ENCODE assay signal across 13 mouse cellular contexts in genomic region chr4:114778716-114779474, GRCm38 (mm10). TPM values are rescaled to one million over a fixed set of nuclear protein-coding genes. Genes with fewer than 3 reads are reported as not detected.
A peak's percentile ranks its signal among the peaks of the same experiment; 100 is the strongest.
DNase-seq lines count a peak whose midpoint lies in the region; ATAC-seq lines count a peak whose summit lies in the region.
"Had no signal": no experiment of that assay in that cellular context is flagged by ENCODE, and none has a peak within 500 bp of the region (broad histone marks: within the 10 kb centered on the region; RNA-seq: fewer than 3 reads in every experiment).

No protein-coding gene starts in this region.

- ATAC-seq in intestine, embryonic 14.5 days (replicated peaks; ENCODE audit: low FRiP score, low TSS enrichment, low read depth), result no peak
- ATAC-seq in intestine, embryonic 15.5 days, result no peak
- ATAC-seq in midbrain, embryonic 11.5 days (ENCODE audit: low FRiP score), result peak; percentile 10; the same call in 1 of the 2 replicates
- ATAC-seq in midbrain, embryonic 16.5 days, result no peak
- ATAC-seq in limb, embryonic 11.5 days (ENCODE audit: insufficient number of reproducible peaks, low FRiP score, low TSS enrichment, low read depth), result no peak

- H3K9ac ChIP-seq in intestine, embryonic 14.5 days (ENCODE audit: low read length), result no peak overlapping the region
- no peak overlapping the region for H3K9ac ChIP-seq in intestine, embryonic 15.5 days
- H3K9ac ChIP-seq in midbrain, embryonic 11.5 days (ENCODE audit: low read length), result no peak overlapping the region
- H3K9ac ChIP-seq in midbrain, embryonic 16.5 days (ENCODE audit: low read depth, low read length), result no peak overlapping the region
- no peak overlapping the region for H3K9ac ChIP-seq in limb, embryonic 11.5 days (ENCODE audit: low read length)
- H3K9ac ChIP-seq: liver, embryonic 14.5 days had no signal

- H3K4me1 ChIP-seq in intestine, embryonic 14.5 days (replicated peaks; ENCODE audit: control insufficient read depth, insufficient read depth, low read length), result peaks cover 17% of the 10 kb centered on the region
- peaks cover 17% of the 10 kb centered on the region for H3K4me1 ChIP-seq in intestine, embryonic 15.5 days (replicated peaks)
- H3K4me1 ChIP-seq in midbrain, embryonic 11.5 days (ENCODE audit: control insufficient read depth, insufficient read depth, low read length), result peaks cover 7% of the 10 kb centered on the region; the same call in 1 of the 2 replicates
- no peaks in the 10 kb centered on the region for H3K4me1 ChIP-seq in midbrain, embryonic 16.5 days (ENCODE audit: control insufficient read depth, insufficient read depth, low read length)
- peaks cover 16% of the 10 kb centered on the region for H3K4me1 ChIP-seq in limb, embryonic 11.5 days (ENCODE audit: control insufficient read depth, insufficient read depth, low read length)

- no peak overlapping the region for H3K4me2 ChIP-seq in intestine, embryonic 14.5 days (ENCODE audit: low read length)
- no peak overlapping the region for H3K4me2 ChIP-seq in intestine, embryonic 15.5 days (replicated peaks)
- no peak overlapping the region for H3K4me2 ChIP-seq in midbrain, embryonic 11.5 days
- H3K4me2 ChIP-seq in midbrain, embryonic 16.5 days (ENCODE audit: low read length), result no peak overlapping the region
- H3K4me2 ChIP-seq in limb, embryonic 11.5 days (ENCODE audit: low read depth, severe bottlenecking), result no peak overlapping the region

- no peaks in the 10 kb centered on the region for H3K36me3 ChIP-seq in intestine, embryonic 14.5 days (ENCODE audit: control insufficient read depth, insufficient read depth, low read length)
- H3K36me3 ChIP-seq in intestine, embryonic 15.5 days, result no peaks in the 10 kb centered on the region
- no peaks in the 10 kb centered on the region for H3K36me3 ChIP-seq in midbrain, embryonic 11.5 days (ENCODE audit: control insufficient read depth, insufficient read depth, low read length)
- no peaks in the 10 kb centered on the region for H3K36me3 ChIP-seq in midbrain, embryonic 16.5 days (ENCODE audit: control insufficient read depth, insufficient read depth, low read length)
- H3K36me3 ChIP-seq in limb, embryonic 11.5 days (ENCODE audit: control insufficient read depth, insufficient read depth, low read length), result no peaks in the 10 kb centered on the region

- no peaks in the 10 kb centered on the region for H3K27me3 ChIP-seq in intestine, embryonic 14.5 days (replicated peaks; ENCODE audit: control insufficient read depth, insufficient read depth, low read length)
- no peaks in the 10 kb centered on the region for H3K27me3 ChIP-seq in intestine, embryonic 15.5 days (replicated peaks)
- no peaks in the 10 kb centered on the region for H3K27me3 ChIP-seq in midbrain, embryonic 11.5 days (ENCODE audit: control insufficient read depth, insufficient read depth, low read length)
- H3K27me3 ChIP-seq in midbrain, embryonic 16.5 days (ENCODE audit: control insufficient read depth, insufficient read depth, low read depth, low read length), result no peaks in the 10 kb centered on the region
- H3K27me3 ChIP-seq in limb, embryonic 11.5 days (ENCODE audit: control insufficient read depth, insufficient read depth, low read length), result no peaks in the 10 kb centered on the region

- no peaks in the 10 kb centered on the region for H3K9me3 ChIP-seq in intestine, embryonic 14.5 days (ENCODE audit: control insufficient read depth, low read length)
- H3K9me3 ChIP-seq in intestine, embryonic 15.5 days, result no peaks in the 10 kb centered on the region
- H3K9me3 ChIP-seq in midbrain, embryonic 11.5 days (ENCODE audit: control insufficient read depth, low read length), result no peaks in the 10 kb centered on the region
- no peaks in the 10 kb centered on the region for H3K9me3 ChIP-seq in midbrain, embryonic 16.5 days (replicated peaks; ENCODE audit: control insufficient read depth, low read length, poor library complexity, severe bottlenecking)
- H3K9me3 ChIP-seq in limb, embryonic 11.5 days (ENCODE audit: control insufficient read depth, low read length), result no peaks in the 10 kb centered on the region

- H3K27ac ChIP-seq in intestine, embryonic 14.5 days (ENCODE audit: low read depth), result peak overlapping the region; percentile 36; the same call in 1 of the 2 replicates
- no peak overlapping the region for H3K27ac ChIP-seq in intestine, embryonic 15.5 days
- no peak overlapping the region for H3K27ac ChIP-seq in midbrain, embryonic 11.5 days (ENCODE audit: low read depth, low read length)
- no peak overlapping the region for H3K27ac ChIP-seq in midbrain, embryonic 16.5 days (ENCODE audit: low read length)
- H3K27ac ChIP-seq in limb, embryonic 11.5 days (replicated peaks; ENCODE audit: low read depth, low read length), result peak overlapping the region; percentile 66
- H3K27ac ChIP-seq: liver, embryonic 14.5 days had no signal

- peak; percentile 42 for DNase-seq in embryo, embryonic 10 days (ENCODE audit: low spot score)
- no peak for DNase-seq in embryo, embryonic 9.5 days (ENCODE audit: extremely low spot score)
- no peak for DNase-seq in intestine, embryonic 14.5 days (ENCODE audit: low spot score)
- DNase-seq in midbrain, embryonic 11.5 days (ENCODE audit: low spot score, missing footprints), result no peak
- no peak for DNase-seq in limb, embryonic 11.5 days (ENCODE audit: low spot score)
- no peak for DNase-seq in layer of hippocampus, postnatal 10 days (ENCODE audit: low spot score in 2 of 2)
- DNase-seq: adrenal gland, postnatal 10 days; right cerebral cortex, postnatal 14 days had no signal

- H3K4me3 ChIP-seq in intestine, embryonic 14.5 days (ENCODE audit: low read depth, low read length), result no peak overlapping the region
- no peak overlapping the region for H3K4me3 ChIP-seq in intestine, embryonic 15.5 days (replicated peaks)
- no peak overlapping the region for H3K4me3 ChIP-seq in midbrain, embryonic 11.5 days (ENCODE audit: low read depth, low read length)
- no peak overlapping the region for H3K4me3 ChIP-seq in midbrain, embryonic 16.5 days (ENCODE audit: low read depth, low read length)
- H3K4me3 ChIP-seq in limb, embryonic 11.5 days (ENCODE audit: low read depth, low read length), result no peak overlapping the region

- WGBS in intestine, embryonic 14.5 days, result 33% methylated on average over 7 of the region's 7 CpGs
- 35% methylated on average over 7 of the region's 7 CpGs for WGBS in intestine, embryonic 15.5 days
- 58% methylated on average over 6 of the region's 7 CpGs for WGBS in midbrain, embryonic 11.5 days
- WGBS in midbrain, embryonic 16.5 days, result 62% methylated on average over 7 of the region's 7 CpGs
- 29% methylated on average over 7 of the region's 7 CpGs for WGBS in limb, embryonic 11.5 days

RNA-seq across cellular contexts. Expression of gene Gm12830, which starts 42.6 kb away (rescaled TPM):
- not detected in 2 replicates for polyA plus RNA-seq in intestine, embryonic 14.5 days (2014; fragmentation: Nextera tagmentation; extraction: Ambion mirVana)
- polyA plus RNA-seq in intestine, embryonic 15.5 days (2015; fragmentation: Nextera tagmentation; extraction: Ambion mirVana), result not detected in 2 replicates
- polyA plus RNA-seq in midbrain, embryonic 11.5 days (2014; fragmentation: Nextera tagmentation; extraction: Ambion mirVana), result not detected in 2 replicates
- not detected in 2 replicates for polyA plus RNA-seq in midbrain, embryonic 16.5 days (2015; fragmentation: Nextera tagmentation; extraction: Ambion mirVana)
- polyA plus RNA-seq in limb, embryonic 11.5 days (2014; fragmentation: Nextera tagmentation; extraction: Ambion mirVana), result not detected in 2 replicates
- not detected for total RNA-seq in layer of hippocampus, postnatal 10 days (2021)
- total RNA-seq: adrenal gland, postnatal 10 days; gastrocnemius, postnatal 36 days had no signal
- polyA plus RNA-seq: heart, embryonic 14.5 days; liver, embryonic 14.5 days had no signal

Comparison
In these comparisons a context has a peak if more than half of its experiments do, and no peak if none do; other contexts are left out.
1. H3K27ac ChIP-seq: peak in intestine, embryonic 14.5 days (single experiment) and limb, embryonic 11.5 days (single experiment); none in intestine, embryonic 15.5 days (single experiment), midbrain, embryonic 11.5 days (single experiment) and midbrain, embryonic 16.5 days (single experiment).